Mouse (Mus musculus) WW6 (cell line): ENCODE measurements around the gene Plekhh2.

ENCODE experiments used
- DNase-seq: peaks from one replicate; pipeline ENCODE4 v3.0.0-alpha.2; 2013; ENCODE audit warnings: low read depth, low spot score

Plekhh2 gene

GRCm38 (mm10) chr17:84642324-84642723 is 130.6 kb downstream of the Plekhh2 start:
- DNase-seq: no peak

- no peak for DNase-seq
These were observed 132.8 kb downstream of the Plekhh2 start for GRCm38 (mm10) chr17:84644292-84645050.

GRCm38 (mm10) chr17:84645119-84645518 is 133.4 kb downstream of the Plekhh2 start:
- no peak for DNase-seq

- no peak for DNase-seq
These were observed 134.2 kb downstream of the Plekhh2 start for GRCm38 (mm10) chr17:84645894-84646293.

- no peak for DNase-seq
These were observed 134.8 kb downstream of the Plekhh2 start for GRCm38 (mm10) chr17:84646477-84646876.

- DNase-seq: no peak
These were observed 135.9 kb downstream of the Plekhh2 start for GRCm38 (mm10) chr17:84647630-84648029.

GRCm38 (mm10) chr17:84650302-84651017 is 138.8 kb downstream of the Plekhh2 start:
- no peak for DNase-seq

- no peak for DNase-seq
These were observed 141.8 kb downstream of the Plekhh2 start for GRCm38 (mm10) chr17:84653544-84653943.

- no peak for DNase-seq
These were observed 144.5 kb downstream of the Plekhh2 start for GRCm38 (mm10) chr17:84656205-84656604.

- DNase-seq: no peak
These were observed 145.1 kb downstream of the Plekhh2 start for GRCm38 (mm10) chr17:84656653-84657421.

GRCm38 (mm10) chr17:84657422-84657732 is 145.7 kb downstream of the Plekhh2 start:
- no peak for DNase-seq

GRCm38 (mm10) chr17:84657782-84658181 is 146.1 kb downstream of the Plekhh2 start:
- DNase-seq: no peak

- no peak for DNase-seq
These were observed 146.5 kb downstream of the Plekhh2 start for GRCm38 (mm10) chr17:84658195-84658594.

- no peak for DNase-seq
These were observed 147.3 kb downstream of the Plekhh2 start for GRCm38 (mm10) chr17:84658951-84659350.

GRCm38 (mm10) chr17:84665053-84665452 is 153.4 kb downstream of the Plekhh2 start:
- DNase-seq: no peak

GRCm38 (mm10) chr17:84665691-84666090 is 154.0 kb downstream of the Plekhh2 start:
- no peak for DNase-seq

- no peak for DNase-seq
These were observed 156.2 kb downstream of the Plekhh2 start for GRCm38 (mm10) chr17:84667848-84668247.
